Mouse (Mus musculus) forebrain, embryonic 14.5 days (tissue): ENCODE results near the gene Barhl2. TPM values are rescaled to one million over a fixed set of nuclear protein-coding genes. Genes with fewer than 3 reads are reported as not detected.

Experiments used
- ATAC-seq: fragments of 200-750 bp; cut with Nextera tagmentation; 2 replicates; pipeline ENCODE4 v1.8.0; 2017; ENCODE audit warnings: mild to moderate bottlenecking, moderate library complexity
- DNase-seq: peaks from one replicate; pipeline ENCODE4 v3.0.0-alpha.2; 2015; ENCODE audit warnings: low spot score
- H3K27ac ChIP-seq: fragments of 300-500 bp; sonication (generic); 2 replicates; pipeline ENCODE4 v1.5.1; 2014; ENCODE audit warnings: low read depth, mild to moderate bottlenecking, control low read depth, low read length, moderate library complexity
- H3K27me3 ChIP-seq: fragments of 300-500 bp; sonication (generic); replicated peaks from 2 replicates; pipeline ENCODE4 v1.6.1; 2014; ENCODE audit warnings: low read length, control low read depth, mixed read lengths; ENCODE audit not compliant: control insufficient read depth, insufficient read depth
- H3K36me3 ChIP-seq: fragments of 300-500 bp; sonication (generic); 2 replicates; pipeline ENCODE4 v1.6.1; 2014; ENCODE audit warnings: low read length, control low read depth; ENCODE audit not compliant: control insufficient read depth, insufficient read depth
- H3K4me1 ChIP-seq: fragments of 300-500 bp; sonication (generic); 2 replicates; pipeline ENCODE4 v1.6.1; 2014; ENCODE audit warnings: antibody characterized with exemption, low read length, control low read depth; ENCODE audit not compliant: control insufficient read depth, insufficient read depth
- H3K4me2 ChIP-seq: fragments of 300-500 bp; sonication (generic); 2 replicates; pipeline ENCODE4 v1.6.1; 2014; ENCODE audit warnings: mild to moderate bottlenecking, control low read depth, low read length
- H3K4me3 ChIP-seq: fragments of 300-500 bp; sonication (generic); 2 replicates; pipeline ENCODE4 v1.5.1; 2014; ENCODE audit warnings: low read depth, low read length, control low read depth
- H3K9ac ChIP-seq: fragments of 300-500 bp; sonication (generic); 2 replicates; pipeline ENCODE4 v1.6.1; 2014; ENCODE audit warnings: mild to moderate bottlenecking, low read length, control low read depth, moderate library complexity
- H3K9me3 ChIP-seq: fragments of 300-500 bp; sonication (generic); replicated peaks from 2 replicates; pipeline ENCODE4 v1.6.1; 2016; ENCODE audit warnings: low read length, control low read depth, mixed read lengths; ENCODE audit not compliant: control insufficient read depth
- WGBS: fragments of 180-500 bp; shearing (Covaris S2); extraction: QIAGEN DNeasy Blood & Tissue Kit; methylation state at CpG from one replicate; pipeline ENCODE4 v1.1.7; 2014; 5-methylcytosine and 5-hydroxymethylcytosine counted together
- polyA plus RNA-seq: library from polyadenylated mRNA; unstranded; fragments of >200 nt; fragmentation: Nextera tagmentation; extraction: Ambion mirVana; gene quantifications from 2 replicates; pipeline ENCODE4 v1.2.1, GENCODE M21; 2014

Barhl2 gene
- polyA plus RNA-seq, 1 experiment from 2014 or later: 1.9 TPM

GRCm38 (mm10) chr5:106451681-106452440, 6.1 kb downstream of the Barhl2 start:
- peak overlapping the region; percentile 8 for H3K4me3 ChIP-seq
- peaks cover 89% of the 10 kb centered on the region for H3K27me3 ChIP-seq
- ATAC-seq (peak; percentile 28; the same call in 1 of the 2 replicates), DNase-seq (peak; percentile 73)
- H3K9me3 ChIP-seq: no peaks in the 10 kb centered on the region
- peak overlapping the region; percentile 27 for H3K4me2 ChIP-seq
- peak overlapping the region; percentile 17; the same call in 1 of the 2 replicates for H3K27ac ChIP-seq
- H3K4me1 ChIP-seq: peaks cover 3% of the 10 kb centered on the region; the same call in 1 of the 2 replicates
- 1% methylated on average over 32 of the region's 32 CpGs for WGBS
- no peaks in the 10 kb centered on the region for H3K36me3 ChIP-seq
- peak overlapping the region; percentile 13 for H3K9ac ChIP-seq

- Histone ChIP-seq H3K36me3 (no peaks in the 10 kb centered on the region), H3K4me3 (no peak overlapping the region), H3K27ac (no peak overlapping the region), H3K27me3 (peaks cover 88% of the 10 kb centered on the region), H3K9ac (no peak overlapping the region), H3K9me3 (no peaks in the 10 kb centered on the region), H3K4me2 (no peak overlapping the region), H3K4me1 (peaks cover 6% of the 10 kb centered on the region)
- 11% methylated on average over 5 of the region's 5 CpGs for WGBS
- ATAC-seq (no peak), DNase-seq (peak; percentile 3)
These were observed 7.4 kb downstream of the Barhl2 start for GRCm38 (mm10) chr5:106450426-106451160.

DNA sequence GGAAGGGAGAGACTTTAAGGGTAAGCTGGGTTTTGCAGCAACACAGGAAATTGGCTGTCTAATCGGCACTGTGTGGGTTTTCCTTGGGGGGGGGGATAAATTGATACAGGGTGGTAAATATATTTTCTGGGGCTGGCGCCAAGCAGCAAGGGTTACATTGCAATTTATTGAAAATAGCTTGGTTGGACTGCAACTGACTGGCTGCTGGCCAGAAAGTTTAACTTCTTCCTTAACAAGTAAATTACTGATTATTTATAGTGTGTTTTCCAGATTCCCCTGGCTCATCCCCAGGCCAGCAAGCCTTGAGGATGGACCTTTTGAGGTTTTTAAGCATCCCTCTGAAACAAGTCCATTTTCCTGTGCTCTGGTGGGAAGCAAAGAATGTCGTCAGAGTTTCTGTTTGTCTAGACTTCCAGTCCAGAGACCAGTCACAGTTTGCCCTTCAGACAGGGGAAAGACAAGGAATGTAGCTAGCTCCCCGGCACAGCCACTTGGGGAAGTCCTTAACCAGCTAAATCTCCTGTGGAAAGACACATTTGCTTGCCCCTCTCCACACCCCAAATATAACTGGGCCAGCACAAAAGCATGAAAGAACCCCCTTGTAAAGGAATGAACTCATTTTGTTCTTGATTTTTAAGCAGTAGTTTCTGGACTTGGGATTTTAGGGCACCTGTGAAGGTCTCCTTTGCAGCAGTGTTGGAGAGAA, 8.1 kb downstream of the Barhl2 start:
- peaks cover 6% of the 10 kb centered on the region for H3K4me1 ChIP-seq
- no peak overlapping the region for H3K4me3 ChIP-seq
- no peak overlapping the region for H3K9ac ChIP-seq
- H3K27me3 ChIP-seq: peaks cover 84% of the 10 kb centered on the region
- no peak overlapping the region for H3K4me2 ChIP-seq
- no peak overlapping the region for H3K27ac ChIP-seq
- peak; percentile 25 for DNase-seq
- ATAC-seq: no peak
- WGBS: 10% methylated on average over 4 of the region's 4 CpGs
- no peaks in the 10 kb centered on the region for H3K36me3 ChIP-seq
- H3K9me3 ChIP-seq: no peaks in the 10 kb centered on the region

DNA sequence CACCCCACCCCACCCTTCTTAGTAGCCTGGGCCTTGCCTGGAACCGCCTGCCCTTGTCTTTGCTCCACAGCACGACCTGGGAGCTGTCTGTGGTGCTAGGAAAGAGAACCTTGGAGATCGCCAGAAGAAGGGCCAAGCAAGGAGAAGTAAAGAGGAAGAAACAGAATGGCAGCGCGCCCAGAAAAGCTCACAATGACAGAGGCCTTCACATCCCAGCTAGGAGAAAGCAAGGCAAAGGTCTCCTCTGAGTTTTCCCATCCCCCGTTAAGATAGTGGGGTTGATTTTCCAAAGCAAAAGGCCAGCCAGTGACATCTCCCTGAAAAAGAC, 9.2 kb downstream of the Barhl2 start:
- peaks cover 6% of the 10 kb centered on the region for H3K4me1 ChIP-seq
- no peak overlapping the region for H3K9ac ChIP-seq
- whole genome bisulfite sequencing: 2% methylated on average over 6 of the region's 6 CpGs
- H3K27ac ChIP-seq: 0 out of 2 replicates have a peak overlapping the region, but pooled peaks have one; percentile 21
- no peaks in the 10 kb centered on the region for H3K9me3 ChIP-seq
- ATAC-seq (no peak), DNase-seq (peak; percentile 27)
- H3K36me3 ChIP-seq: no peaks in the 10 kb centered on the region
- H3K4me2 ChIP-seq: peak overlapping the region; percentile 4; the same call in 1 of the 2 replicates
- peaks cover 76% of the 10 kb centered on the region for H3K27me3 ChIP-seq
- H3K4me3 ChIP-seq: no peak overlapping the region

GRCm38 (mm10) chr5:106447951-106448797, 9.8 kb downstream of the Barhl2 start:
- H3K36me3 ChIP-seq: no peaks in the 10 kb centered on the region
- peak overlapping the region; percentile 10; the same call in 1 of the 2 replicates for H3K4me3 ChIP-seq
- peak; percentile 13 for DNase-seq
- no peaks in the 10 kb centered on the region for H3K9me3 ChIP-seq
- peaks cover 70% of the 10 kb centered on the region for H3K27me3 ChIP-seq
- no peak overlapping the region for H3K9ac ChIP-seq
- H3K4me1 ChIP-seq: peaks cover 4% of the 10 kb centered on the region
- H3K27ac ChIP-seq: no peak overlapping the region
- peak overlapping the region; percentile 4; the same call in 1 of the 2 replicates for H3K4me2 ChIP-seq
- 2% methylated on average over 50 of the region's 50 CpGs for WGBS
- no peak for ATAC-seq

GRCm38 (mm10) chr5:106447091-106447820, 10.7 kb downstream of the Barhl2 start:
- H3K36me3 ChIP-seq: no peaks in the 10 kb centered on the region
- H3K4me3 ChIP-seq: no peak overlapping the region
- DNase-seq (no peak), ATAC-seq (no peak)
- H3K9me3 ChIP-seq: no peaks in the 10 kb centered on the region
- H3K4me2 ChIP-seq: no peak overlapping the region
- no peak overlapping the region for H3K27ac ChIP-seq
- 21% methylated on average over 14 of the region's 14 CpGs for WGBS
- H3K9ac ChIP-seq: no peak overlapping the region
- peaks cover 3% of the 10 kb centered on the region for H3K4me1 ChIP-seq
- peaks cover 64% of the 10 kb centered on the region for H3K27me3 ChIP-seq

GRCm38 (mm10) chr5:106446593-106446992, 11.4 kb downstream of the Barhl2 start:
- no peak overlapping the region for H3K9ac ChIP-seq
- no peak overlapping the region for H3K4me3 ChIP-seq
- no peak overlapping the region for H3K4me2 ChIP-seq
- H3K9me3 ChIP-seq: no peaks in the 10 kb centered on the region
- under 1% methylated on average over 8 of the region's 8 CpGs for WGBS
- peaks cover 60% of the 10 kb centered on the region for H3K27me3 ChIP-seq
- H3K27ac ChIP-seq: no peak overlapping the region
- no peaks in the 10 kb centered on the region for H3K36me3 ChIP-seq
- peaks cover 3% of the 10 kb centered on the region for H3K4me1 ChIP-seq
- DNase-seq: peak; percentile 84
- ATAC-seq: peak; percentile 90

- H3K36me3 ChIP-seq: no peaks in the 10 kb centered on the region
- H3K27me3 ChIP-seq: peaks cover 53% of the 10 kb centered on the region
- no peaks in the 10 kb centered on the region for H3K9me3 ChIP-seq
- WGBS: 68% methylated on average over 3 of the region's 3 CpGs
- ATAC-seq (no peak), DNase-seq (no peak)
- no peak overlapping the region for H3K4me2 ChIP-seq
- H3K27ac ChIP-seq: no peak overlapping the region
- H3K9ac ChIP-seq: no peak overlapping the region
- no peak overlapping the region for H3K4me3 ChIP-seq
- peaks cover 3% of the 10 kb centered on the region for H3K4me1 ChIP-seq
These were observed 12.3 kb downstream of the Barhl2 start for GRCm38 (mm10) chr5:106445681-106446080.
